Mouse (Mus musculus) lung, embryonic 16.5 days (tissue): ENCODE data around the gene Cacna1d. TPM values are rescaled to one million over a fixed set of nuclear protein-coding genes. Genes with fewer than 3 reads are reported as not detected.
A peak's percentile ranks its signal among the peaks of the same experiment; 100 is the strongest.

Experiments used
- ATAC-seq: fragments of 200-750 bp; cut with Nextera tagmentation; 2 replicates; pipeline ENCODE4 v1.8.0; 2017; ENCODE audit warnings: low read depth, mild to moderate bottlenecking, moderate library complexity
- H3K27ac ChIP-seq: fragments of 300-500 bp; sonication (generic); 2 replicates; pipeline ENCODE4 v1.5.1; 2014; ENCODE audit warnings: mild to moderate bottlenecking, control low read depth, low read length
- H3K27me3 ChIP-seq: fragments of 300-500 bp; sonication (generic); 2 replicates; pipeline ENCODE4 v1.6.1; 2014; ENCODE audit warnings: low read depth, low read length, mixed read lengths; ENCODE audit not compliant: control insufficient read depth, insufficient read depth
- H3K36me3 ChIP-seq: fragments of 300-500 bp; sonication (generic); 2 replicates; pipeline ENCODE4 v1.6.1; 2014; ENCODE audit warnings: low read length; ENCODE audit not compliant: control insufficient read depth, insufficient read depth
- H3K4me1 ChIP-seq: fragments of 300-500 bp; sonication (generic); replicated peaks from 2 replicates; pipeline ENCODE4 v1.6.1; 2014; ENCODE audit warnings: low read length, mixed read lengths; ENCODE audit not compliant: control insufficient read depth, insufficient read depth
- H3K4me2 ChIP-seq: fragments of 300-500 bp; sonication (generic); 2 replicates; pipeline ENCODE4 v1.6.1; 2014; ENCODE audit warnings: low read depth, low read length, control low read depth
- H3K4me3 ChIP-seq: fragments of 300-500 bp; sonication (generic); 2 replicates; pipeline ENCODE4 v1.5.1; 2014; ENCODE audit warnings: mild to moderate bottlenecking, low read length, control low read depth
- H3K9ac ChIP-seq: fragments of 300-500 bp; sonication (generic); 2 replicates; pipeline ENCODE4 v1.6.1; 2014; ENCODE audit warnings: low read length, control low read depth
- H3K9me3 ChIP-seq: fragments of 300-500 bp; sonication (generic); 2 replicates; pipeline ENCODE4 v1.6.1; 2016; ENCODE audit warnings: low read length; ENCODE audit not compliant: control insufficient read depth
- WGBS: fragments of 180-500 bp; shearing (Covaris S2); extraction: QIAGEN DNeasy Blood & Tissue Kit; methylation state at CpG from one replicate; pipeline ENCODE4 v1.1.7; 2014; 5-methylcytosine and 5-hydroxymethylcytosine counted together
- polyA plus RNA-seq: library from polyadenylated mRNA; unstranded; fragments of >200 nt; fragmentation: Nextera tagmentation; extraction: Ambion mirVana; gene quantifications from 2 replicates; pipeline ENCODE4 v1.2.1, GENCODE M21; 2015

The Cacna1d gene
- polyA plus RNA-seq, 1 experiment from 2014 or later: 9.2 TPM

DNA sequence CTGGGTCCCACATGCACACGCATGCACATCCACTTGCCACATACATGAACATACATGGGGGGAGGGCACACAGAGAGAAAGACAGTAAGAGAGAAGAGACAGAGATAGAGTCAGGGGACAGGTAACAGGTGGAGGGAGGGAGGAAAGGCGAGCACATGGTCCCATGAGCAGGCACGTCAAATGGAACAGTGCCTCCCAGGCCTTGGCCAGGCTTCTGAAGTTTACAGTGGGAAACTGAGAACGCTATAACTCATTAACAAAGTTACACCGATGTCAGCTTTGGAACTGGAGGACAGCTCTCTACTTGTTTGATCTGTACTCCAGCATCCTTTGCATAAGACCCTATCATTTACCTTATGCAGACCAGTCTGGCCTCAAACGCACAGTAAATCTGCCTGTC, 16.8 kb downstream of the Cacna1d start:
- Histone ChIP-seq H3K9ac (no peak overlapping the region), H3K27me3 (no peaks in the 10 kb centered on the region), H3K27ac (no peak overlapping the region), H3K9me3 (no peaks in the 10 kb centered on the region), H3K4me3 (no peak overlapping the region), H3K4me1 (no peaks in the 10 kb centered on the region), H3K4me2 (no peak overlapping the region), H3K36me3 (no peaks in the 10 kb centered on the region)
- no peak for ATAC-seq
- WGBS: 63% methylated on average over 6 of the region's 6 CpGs

DNA sequence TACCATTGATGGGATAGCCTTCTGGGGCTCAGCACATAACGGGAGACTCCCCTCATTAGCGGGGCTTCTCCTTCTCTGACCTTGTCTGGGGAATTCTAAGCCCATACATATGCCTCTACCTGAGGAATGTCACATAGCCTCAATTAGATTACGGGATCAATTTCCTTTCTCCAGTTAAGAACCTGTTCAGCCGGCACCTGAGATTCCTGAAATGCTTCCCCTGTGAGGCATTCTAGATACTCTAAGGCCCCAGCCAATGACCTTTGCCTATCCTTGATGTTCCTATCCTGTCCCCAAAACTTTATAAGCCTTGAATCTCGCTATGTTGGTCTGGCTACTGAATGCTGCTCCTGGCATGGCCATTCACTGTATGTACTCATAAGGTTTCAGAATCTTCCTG, 17.6 kb downstream of the Cacna1d start:
- no peak; the same call in 1 of the 2 replicates for ATAC-seq
- no peak overlapping the region for H3K9ac ChIP-seq
- WGBS: 48% methylated on average over 5 of the region's 5 CpGs
- H3K4me1 ChIP-seq: no peaks in the 10 kb centered on the region
- no peaks in the 10 kb centered on the region for H3K9me3 ChIP-seq
- H3K27me3 ChIP-seq: no peaks in the 10 kb centered on the region
- no peak overlapping the region for H3K27ac ChIP-seq
- H3K4me2 ChIP-seq: no peak overlapping the region
- no peaks in the 10 kb centered on the region for H3K36me3 ChIP-seq
- no peak overlapping the region for H3K4me3 ChIP-seq

DNA sequence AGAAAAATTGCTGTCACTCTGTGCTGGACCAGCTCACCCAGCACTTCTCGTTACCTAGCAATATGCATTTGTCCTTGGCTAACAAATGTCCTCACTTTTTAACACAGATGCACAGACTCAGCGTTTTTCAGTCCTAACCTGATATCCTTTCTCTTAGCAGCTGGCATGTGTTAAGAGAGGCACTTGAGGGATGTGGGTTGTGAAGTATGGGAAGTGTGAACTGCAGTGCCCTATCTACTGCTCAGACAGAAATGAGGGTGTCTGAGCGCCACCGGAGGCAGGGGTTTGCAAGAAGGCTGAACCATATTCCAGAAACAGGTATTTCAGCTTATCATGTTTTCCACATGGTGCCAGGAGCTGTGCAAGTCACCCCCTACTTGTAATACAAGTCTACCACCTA, 27.9 kb downstream of the Cacna1d start:
- no peaks in the 10 kb centered on the region; the same call in 1 of the 2 replicates for H3K27me3 ChIP-seq
- no peak overlapping the region for H3K4me2 ChIP-seq
- 66% methylated on average over 4 of the region's 4 CpGs for WGBS
- H3K27ac ChIP-seq: no peak overlapping the region
- H3K4me3 ChIP-seq: no peak overlapping the region
- H3K36me3 ChIP-seq: no peaks in the 10 kb centered on the region
- ATAC-seq: no peak
- peaks cover 3% of the 10 kb centered on the region for H3K4me1 ChIP-seq
- no peaks in the 10 kb centered on the region for H3K9me3 ChIP-seq
- H3K9ac ChIP-seq: no peak overlapping the region

DNA sequence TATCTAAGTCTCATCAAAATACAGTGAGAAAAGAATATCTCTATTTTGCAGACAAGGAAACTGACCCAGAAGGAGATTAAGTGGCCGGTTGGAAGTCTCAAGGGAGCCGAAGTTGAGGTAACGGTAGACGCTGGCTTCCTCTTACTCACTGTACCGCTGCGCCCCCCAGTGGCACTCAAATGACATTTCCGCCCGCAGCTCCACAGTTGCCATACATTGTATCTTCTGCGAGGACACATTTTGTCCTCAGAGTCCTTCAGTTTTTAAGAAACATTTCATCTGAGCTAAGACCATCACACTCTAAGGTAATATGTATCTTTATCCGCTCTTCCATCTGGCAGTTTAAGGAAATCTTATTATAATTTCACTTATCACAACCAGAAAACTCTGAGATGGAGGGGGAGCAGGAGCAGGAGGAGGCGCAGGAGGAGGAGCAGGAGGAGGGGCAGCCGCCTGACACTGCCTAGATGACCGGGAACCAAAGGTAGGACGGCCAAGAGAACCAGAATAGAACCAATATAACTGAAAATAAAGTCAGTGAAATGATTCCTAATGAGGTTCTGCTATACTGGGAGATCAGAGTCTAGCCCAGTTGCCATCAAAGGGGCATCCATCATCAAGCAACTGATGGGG, 31.2 kb downstream of the Cacna1d start:
- Histone ChIP-seq H3K9ac (no peak overlapping the region), H3K9me3 (no peaks in the 10 kb centered on the region), H3K4me1 (peaks cover 8% of the 10 kb centered on the region), H3K27me3 (no peaks in the 10 kb centered on the region; the same call in 1 of the 2 replicates), H3K36me3 (no peaks in the 10 kb centered on the region), H3K4me3 (no peak overlapping the region), H3K27ac (no peak overlapping the region), H3K4me2 (no peak overlapping the region)
- peak; percentile 71; the same call in 1 of the 2 replicates for ATAC-seq
- 4% methylated on average over 14 of the region's 14 CpGs for WGBS

DNA sequence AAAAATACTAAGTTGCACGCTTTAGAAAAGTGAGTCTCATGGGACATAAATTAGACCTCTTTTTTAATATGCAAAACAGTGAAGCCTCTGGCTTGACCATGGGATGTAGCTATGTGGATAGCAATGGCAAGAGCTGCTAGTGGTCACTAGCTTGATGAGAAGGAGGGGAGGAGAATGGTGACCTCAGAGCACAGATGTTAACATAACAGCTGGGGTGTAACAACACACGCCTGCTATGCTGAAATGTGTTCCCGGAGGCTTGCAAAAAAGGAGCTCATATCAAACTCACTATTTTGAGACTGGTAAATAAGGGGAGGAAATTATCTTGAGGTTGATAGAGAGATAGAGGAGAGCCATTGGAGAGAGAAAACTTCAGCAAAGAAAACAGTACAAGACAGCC, 32.4 kb downstream of the Cacna1d start:
- Histone ChIP-seq H3K27me3 (no peaks in the 10 kb centered on the region; the same call in 1 of the 2 replicates), H3K9me3 (no peaks in the 10 kb centered on the region), H3K9ac (no peak overlapping the region), H3K27ac (peak overlapping the region; percentile 63), H3K4me3 (no peak overlapping the region), H3K4me2 (no peak overlapping the region), H3K4me1 (peaks cover 8% of the 10 kb centered on the region), H3K36me3 (no peaks in the 10 kb centered on the region)
- WGBS: 62% methylated on average over 3 of the region's 3 CpGs
- ATAC-seq: peak; percentile 53; the same call in 1 of the 2 replicates

DNA sequence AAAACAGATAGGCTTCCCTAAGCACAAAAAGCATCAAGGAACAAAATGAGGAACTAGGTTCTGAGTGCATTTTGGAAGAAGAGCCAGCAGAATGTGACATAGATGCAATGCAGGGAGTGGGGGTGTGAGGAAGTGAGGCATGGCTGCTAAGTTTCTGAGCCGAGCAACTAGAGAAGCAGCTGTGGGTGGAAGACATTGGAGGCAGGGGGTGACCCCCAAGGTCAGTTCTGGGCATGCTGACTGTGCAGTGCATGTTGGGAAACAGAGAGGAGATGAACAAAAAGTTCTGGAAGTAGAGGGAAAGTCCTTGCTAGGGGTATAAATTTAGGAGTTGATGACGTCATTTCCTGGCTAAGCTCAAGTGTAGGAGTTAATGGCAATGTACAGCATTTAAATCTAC, 33.4 kb downstream of the Cacna1d start:
- Histone ChIP-seq H3K27ac (0 out of 2 replicates have a peak overlapping the region, but pooled peaks have one; percentile 1), H3K4me3 (no peak overlapping the region), H3K27me3 (no peaks in the 10 kb centered on the region; the same call in 1 of the 2 replicates), H3K9ac (no peak overlapping the region), H3K36me3 (no peaks in the 10 kb centered on the region), H3K4me2 (no peak overlapping the region), H3K9me3 (no peaks in the 10 kb centered on the region), H3K4me1 (peaks cover 8% of the 10 kb centered on the region)
- ATAC-seq: peak; percentile 37
- 21% methylated on average over 2 of the region's 2 CpGs for WGBS

DNA sequence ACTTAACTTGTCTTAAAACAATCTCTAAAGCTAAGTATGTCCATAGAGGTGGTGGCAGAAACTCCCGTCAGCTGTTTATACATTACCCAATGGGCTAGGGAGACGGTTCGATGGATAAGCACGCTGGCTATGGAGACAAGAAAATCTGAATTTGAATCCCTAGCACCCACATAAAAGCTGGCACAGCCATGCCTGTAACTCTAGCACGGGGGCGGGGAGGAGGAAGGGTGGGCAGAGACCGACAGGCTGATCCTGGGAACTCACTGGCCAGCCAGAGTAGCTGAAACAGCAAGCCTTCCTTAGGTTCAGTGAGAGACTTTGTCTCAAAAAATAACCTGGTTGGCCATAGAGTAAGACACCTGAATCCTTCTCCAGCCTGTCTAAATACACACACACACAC, 33.8 kb downstream of the Cacna1d start:
- no peak for ATAC-seq
- Histone ChIP-seq H3K4me3 (no peak overlapping the region), H3K9ac (no peak overlapping the region), H3K4me1 (peaks cover 8% of the 10 kb centered on the region), H3K27ac (no peak overlapping the region), H3K27me3 (no peaks in the 10 kb centered on the region; the same call in 1 of the 2 replicates), H3K9me3 (no peaks in the 10 kb centered on the region), H3K4me2 (no peak overlapping the region), H3K36me3 (no peaks in the 10 kb centered on the region)
- 55% methylated on average over 7 of the region's 7 CpGs for WGBS

DNA sequence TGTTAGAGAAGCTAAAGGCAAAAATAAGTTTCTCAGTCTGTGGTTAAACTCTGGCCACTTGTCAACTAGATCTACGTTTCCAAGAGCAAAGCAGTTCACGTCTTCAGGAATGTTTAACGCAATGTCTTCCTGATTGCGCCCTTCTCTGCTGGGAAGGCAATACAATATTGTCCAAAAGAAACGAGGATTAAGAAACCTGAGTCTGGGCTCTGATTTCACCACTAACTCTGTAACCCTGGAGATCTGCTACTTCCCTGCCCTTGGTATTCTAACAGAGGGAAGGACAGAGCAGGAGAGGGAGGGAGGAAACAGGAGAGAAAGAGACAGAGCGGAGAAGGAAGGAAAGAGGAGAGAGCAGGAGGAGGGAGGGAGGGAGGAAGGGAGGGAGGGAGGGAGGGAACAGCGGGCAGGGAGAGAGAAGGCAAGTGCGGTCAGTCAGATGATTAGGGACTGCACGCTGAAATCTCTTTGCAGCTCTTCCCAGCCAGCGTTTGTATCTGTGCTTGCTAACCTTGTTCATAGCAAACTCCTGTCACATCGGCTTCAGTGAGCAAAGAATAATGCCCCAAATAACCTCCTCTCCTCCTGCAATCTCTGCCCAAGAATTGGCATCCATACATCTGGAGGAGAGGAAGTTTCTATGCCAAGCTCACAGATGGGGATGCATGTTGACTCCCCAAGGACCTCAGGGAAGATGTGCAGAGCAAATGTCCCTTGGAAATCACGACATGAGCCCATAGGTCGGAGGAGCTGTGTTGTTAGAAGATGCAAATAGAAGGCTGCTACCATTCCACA, 35.3 kb downstream of the Cacna1d start:
- H3K36me3 ChIP-seq: no peaks in the 10 kb centered on the region
- H3K27ac ChIP-seq: no peak overlapping the region
- no peak overlapping the region for H3K4me3 ChIP-seq
- no peak for ATAC-seq
- 19% methylated on average over 13 of the region's 13 CpGs for WGBS
- no peaks in the 10 kb centered on the region; the same call in 1 of the 2 replicates for H3K27me3 ChIP-seq
- H3K9me3 ChIP-seq: no peaks in the 10 kb centered on the region
- no peak overlapping the region for H3K4me2 ChIP-seq
- H3K4me1 ChIP-seq: peaks cover 8% of the 10 kb centered on the region
- H3K9ac ChIP-seq: no peak overlapping the region

DNA sequence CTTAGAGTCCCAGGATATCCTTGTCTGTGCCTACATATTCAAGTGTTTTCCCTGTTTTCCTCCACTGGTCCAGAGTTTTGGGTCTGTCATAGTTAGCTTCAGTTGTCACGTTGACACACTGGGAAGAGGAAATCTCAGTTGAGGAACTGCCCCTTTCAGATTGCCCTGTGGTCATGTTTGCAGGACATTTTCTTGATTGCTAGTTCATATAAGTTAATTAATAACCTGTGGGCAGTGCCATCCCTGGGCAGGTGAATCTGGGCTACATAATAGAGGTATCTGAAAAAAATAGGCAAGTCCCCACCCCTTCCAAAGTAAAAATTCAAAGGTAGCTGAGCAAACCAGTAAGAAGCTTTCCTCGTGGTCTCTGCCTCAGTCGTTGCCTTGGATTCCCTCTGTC, 51.3 kb downstream of the Cacna1d start:
- no peaks in the 10 kb centered on the region for H3K36me3 ChIP-seq
- WGBS: 75% methylated on average over 3 of the region's 3 CpGs
- H3K4me1 ChIP-seq: no peaks in the 10 kb centered on the region
- H3K4me3 ChIP-seq: no peak overlapping the region
- no peaks in the 10 kb centered on the region for H3K9me3 ChIP-seq
- no peaks in the 10 kb centered on the region for H3K27me3 ChIP-seq
- H3K9ac ChIP-seq: no peak overlapping the region
- no peak overlapping the region for H3K27ac ChIP-seq
- no peak for ATAC-seq
- H3K4me2 ChIP-seq: no peak overlapping the region
